Mouse (Mus musculus): ENCODE measurements around the gene Qrich1. TPM values are rescaled to one million over a fixed set of nuclear protein-coding genes. Genes with fewer than 3 reads are reported as not detected.

Gene Qrich1
- polyA plus RNA-seq, 1 experiment from 2014 or later, result 84.5 TPM

GRCm38 (mm10) chr9:108492043-108492750 is 24.4 kb upstream of the Qrich1 start:
- DNase-seq (ENCODE audit: low spot score), result no peak

- DNase-seq (ENCODE audit: low spot score), result no peak
Observed at GRCm38 (mm10) chr9:108493246-108493645, 23.4 kb upstream of the Qrich1 start.

- no peak for DNase-seq (ENCODE audit: low spot score)
Observed at GRCm38 (mm10) chr9:108494146-108494825, 22.3 kb upstream of the Qrich1 start.

- no peak for DNase-seq (ENCODE audit: low spot score)
Observed at GRCm38 (mm10) chr9:108494905-108495304, 21.7 kb upstream of the Qrich1 start.

- no peak for DNase-seq (ENCODE audit: low spot score)
Observed at GRCm38 (mm10) chr9:108499231-108499630, 17.4 kb upstream of the Qrich1 start.

- no peak for DNase-seq (ENCODE audit: low spot score)
Observed at GRCm38 (mm10) chr9:108499943-108500342, 16.7 kb upstream of the Qrich1 start.

GRCm38 (mm10) chr9:108506901-108507300 is 9.7 kb upstream of the Qrich1 start:
- DNase-seq (ENCODE audit: low spot score), result no peak

GRCm38 (mm10) chr9:108507619-108508434 is 8.8 kb upstream of the Qrich1 start, which contains the start of gene Qars:
TSS of gene Qars (plus strand) at chr9:108507706.
- DNase-seq (ENCODE audit: low spot score), result peak; percentile 96

- DNase-seq (ENCODE audit: low spot score), result no peak
Observed at GRCm38 (mm10) chr9:108508776-108509175, 7.8 kb upstream of the Qrich1 start.

GRCm38 (mm10) chr9:108517253-108517930 is 786 bp downstream of the Qrich1 start:
- peak; percentile 91 for DNase-seq (ENCODE audit: low spot score)

- DNase-seq (ENCODE audit: low spot score), result peak; percentile 73
Observed at GRCm38 (mm10) chr9:108517931-108518332, 1.3 kb downstream of the Qrich1 start.

- no peak for DNase-seq (ENCODE audit: low spot score)
Observed at GRCm38 (mm10) chr9:108521604-108522003, 5.0 kb downstream of the Qrich1 start.

GRCm38 (mm10) chr9:108523341-108523740 is 6.7 kb downstream of the Qrich1 start:
- DNase-seq (ENCODE audit: low spot score), result no peak

- DNase-seq (ENCODE audit: low spot score), result no peak
Observed at GRCm38 (mm10) chr9:108525400-108525799, 8.8 kb downstream of the Qrich1 start.

- DNase-seq (ENCODE audit: low spot score), result no peak
Observed at GRCm38 (mm10) chr9:108530954-108531353, 14.3 kb downstream of the Qrich1 start.

- no peak for DNase-seq (ENCODE audit: low spot score)
Observed at GRCm38 (mm10) chr9:108531496-108531895, 14.9 kb downstream of the Qrich1 start.

- peak; percentile 54 for DNase-seq (ENCODE audit: low spot score)
Observed at GRCm38 (mm10) chr9:108540846-108541245, 24.2 kb downstream of the Qrich1 start.

- no peak for DNase-seq (ENCODE audit: low spot score)
Observed at GRCm38 (mm10) chr9:108545986-108546385, 29.4 kb downstream of the Qrich1 start.

- no peak for DNase-seq (ENCODE audit: low spot score)
Observed at GRCm38 (mm10) chr9:108546875-108547274, 30.3 kb downstream of the Qrich1 start.

GRCm38 (mm10) chr9:108559169-108559568 is 42.6 kb downstream of the Qrich1 start:
- DNase-seq (ENCODE audit: low spot score), result no peak

- DNase-seq (ENCODE audit: low spot score), result peak; percentile 97
Observed at GRCm38 (mm10) chr9:108560227-108560841, 43.7 kb downstream of the Qrich1 start, which contains the start of gene Impdh2. TSS of gene Impdh2 (plus strand) at chr9:108560286.
